Mouse (Mus musculus) liver, adult (tissue): ENCODE results near the gene Ncam1.

Experiments
- GATA4 ChIP-seq: IDR thresholded peaks from 2 replicates; pipeline ENCODE4 v1.6.1; 2014; ENCODE audit warnings: mild to moderate bottlenecking, low read length; ENCODE audit not compliant: insufficient replicate concordance

Gene Ncam1

GRCm38 (mm10) chr9:49493979-49494649 lies 304.6 kb downstream of the Ncam1 start:
- no peak for TF ChIP-seq GATA4

- no peak for TF ChIP-seq GATA4
Observed at GRCm38 (mm10) chr9:49490609-49491008, 308.1 kb downstream of the Ncam1 start.

GRCm38 (mm10) chr9:49488912-49489895 lies 309.5 kb downstream of the Ncam1 start:
- no peak for TF ChIP-seq GATA4

- no peak for TF ChIP-seq GATA4
Observed at GRCm38 (mm10) chr9:49488258-49488657, 310.5 kb downstream of the Ncam1 start.

GRCm38 (mm10) chr9:49487657-49487943 lies 311.1 kb downstream of the Ncam1 start:
- no peak for TF ChIP-seq GATA4

- no peak for TF ChIP-seq GATA4
Observed at GRCm38 (mm10) chr9:49486805-49487656, 311.7 kb downstream of the Ncam1 start.

GRCm38 (mm10) chr9:49485892-49486311 lies 312.8 kb downstream of the Ncam1 start, which contains the start of gene Ttc12:
Ttc12 (minus strand) TSS chr9:49486225.
- TF ChIP-seq GATA4: no peak

- TF ChIP-seq GATA4: no peak
Observed at GRCm38 (mm10) chr9:49485250-49485891, 313.4 kb downstream of the Ncam1 start.

- no peak for TF ChIP-seq GATA4
Observed at GRCm38 (mm10) chr9:49483316-49483715, 315.4 kb downstream of the Ncam1 start.

- TF ChIP-seq GATA4: no peak
Observed at GRCm38 (mm10) chr9:49472126-49472525, 326.6 kb downstream of the Ncam1 start.

- TF ChIP-seq GATA4: no peak
Observed at GRCm38 (mm10) chr9:49470946-49471345, 327.8 kb downstream of the Ncam1 start.

GRCm38 (mm10) chr9:49470006-49470405 lies 328.7 kb downstream of the Ncam1 start:
- no peak for TF ChIP-seq GATA4

- no peak for TF ChIP-seq GATA4
Observed at GRCm38 (mm10) chr9:49456136-49456535, 342.6 kb downstream of the Ncam1 start.

GRCm38 (mm10) chr9:49452396-49452795 lies 346.3 kb downstream of the Ncam1 start:
- TF ChIP-seq GATA4: no peak
